8 mouse cellular contexts compared by ENCODE assay signal in genomic region chr2:35680833-35681232, GRCm38 (mm10).
DNase-seq lines count a peak whose midpoint lies in the region; ATAC-seq lines count a peak whose summit lies in the region.

No protein-coding gene starts in this region.

- 47% methylated on average over 6 of the region's 6 CpGs for WGBS in kidney, embryonic 14.5 days
- 38% methylated on average over 6 of the region's 6 CpGs for WGBS in embryonic facial prominence, embryonic 12.5 days
- 18% methylated on average over 6 of the region's 6 CpGs for WGBS in intestine, embryonic 14.5 days

- H3K4me1 ChIP-seq in kidney, embryonic 14.5 days (ENCODE audit: control insufficient read depth, insufficient read depth, low read length): peaks cover 72% of the 10 kb centered on the region
- H3K4me1 ChIP-seq in embryonic facial prominence, embryonic 12.5 days: peaks cover 86% of the 10 kb centered on the region
- H3K4me1 ChIP-seq in intestine, embryonic 14.5 days (replicated peaks; ENCODE audit: control insufficient read depth, insufficient read depth, low read length): peaks cover 76% of the 10 kb centered on the region

- H3K27ac ChIP-seq in kidney, embryonic 14.5 days (ENCODE audit: low read depth, low read length): peak overlapping the region; percentile 57; the same call in 1 of the 2 replicates
- 0 out of 2 replicates have a peak overlapping the region, but pooled peaks have one; percentile 26 for H3K27ac ChIP-seq in embryonic facial prominence, embryonic 12.5 days
- H3K27ac ChIP-seq in intestine, embryonic 14.5 days (ENCODE audit: low read depth): peak overlapping the region; percentile 47

- DNase-seq in kidney, adult 9 months: no peak
- DNase-seq in intestine, embryonic 14.5 days (ENCODE audit: low spot score): no peak
- no peak for DNase-seq in urinary bladder, adult 18-20 months (ENCODE audit: low spot score in 2 of 2)
- no peak for DNase-seq in yolk sac, embryonic 10.5 days (ENCODE audit: low spot score)

- H3K9ac ChIP-seq in kidney, embryonic 14.5 days (ENCODE audit: low read depth, low read length): no peak overlapping the region
- no peak overlapping the region for H3K9ac ChIP-seq in embryonic facial prominence, embryonic 12.5 days
- no peak overlapping the region for H3K9ac ChIP-seq in intestine, embryonic 14.5 days (ENCODE audit: low read length)

- H3K4me3 ChIP-seq in kidney, embryonic 14.5 days (ENCODE audit: low read length): no peak overlapping the region
- H3K4me3 ChIP-seq in embryonic facial prominence, embryonic 12.5 days: no peak overlapping the region
- no peak overlapping the region for H3K4me3 ChIP-seq in intestine, embryonic 14.5 days (ENCODE audit: low read depth, low read length)

- H3K4me2 ChIP-seq in kidney, embryonic 14.5 days (replicated peaks; ENCODE audit: low read depth, low read length): no peak overlapping the region
- no peak overlapping the region for H3K4me2 ChIP-seq in embryonic facial prominence, embryonic 12.5 days (replicated peaks)
- no peak overlapping the region for H3K4me2 ChIP-seq in intestine, embryonic 14.5 days (ENCODE audit: low read length)

- no peak for ATAC-seq in kidney, embryonic 14.5 days (ENCODE audit: low FRiP score, low TSS enrichment)
- no peak for ATAC-seq in embryonic facial prominence, embryonic 12.5 days (ENCODE audit: insufficient number of reproducible peaks, insufficient read depth, low FRiP score, low TSS enrichment)
- no peak for ATAC-seq in intestine, embryonic 14.5 days (replicated peaks; ENCODE audit: low FRiP score, low TSS enrichment, low read depth)
- ATAC-seq in megakaryocyte, adult 5-6 weeks (ENCODE audit: poor library complexity, severe bottlenecking): peak; percentile 14; the same call in 1 of the 2 replicates
- ATAC-seq in monocyte, adult 5-6 weeks (replicated peaks; ENCODE audit: insufficient number of reproducible peaks, low FRiP score, low TSS enrichment, poor library complexity, severe bottlenecking): no peak

- H3K9me3 ChIP-seq in kidney, embryonic 14.5 days (ENCODE audit: control insufficient read depth, low read length): no peaks in the 10 kb centered on the region
- no peaks in the 10 kb centered on the region for H3K9me3 ChIP-seq in embryonic facial prominence, embryonic 12.5 days
- no peaks in the 10 kb centered on the region for H3K9me3 ChIP-seq in intestine, embryonic 14.5 days (ENCODE audit: control insufficient read depth, low read length)

- no peaks in the 10 kb centered on the region for H3K27me3 ChIP-seq in kidney, embryonic 14.5 days (ENCODE audit: control insufficient read depth, insufficient read depth, low read length)
- no peaks in the 10 kb centered on the region for H3K27me3 ChIP-seq in embryonic facial prominence, embryonic 12.5 days
- no peaks in the 10 kb centered on the region for H3K27me3 ChIP-seq in intestine, embryonic 14.5 days (replicated peaks; ENCODE audit: control insufficient read depth, insufficient read depth, low read length)

- H3K36me3 ChIP-seq in kidney, embryonic 14.5 days (ENCODE audit: control insufficient read depth, insufficient read depth, low read length): 0 out of 2 replicates have a peak, but pooled peaks cover 3% of the 10 kb centered on the region
- no peaks in the 10 kb centered on the region for H3K36me3 ChIP-seq in embryonic facial prominence, embryonic 12.5 days
- H3K36me3 ChIP-seq in intestine, embryonic 14.5 days (ENCODE audit: control insufficient read depth, insufficient read depth, low read length): no peaks in the 10 kb centered on the region
